Mouse (Mus musculus) inflammation-experienced regulatory T-cells, adult 6 months (primary cell): ENCODE measurements around the gene Gm49380. TPM values are rescaled to one million over a fixed set of nuclear protein-coding genes. Genes with fewer than 3 reads are reported as not detected.

Source experiments
- polyA plus RNA-seq, 3 experiments: library from polyadenylated mRNA; unstranded; fragments of 100-300 nt; shearing (Covaris generic); gene quantifications; one replicate each; pipeline ENCODE4 v1.2.1; 2017

Gm49380 gene
- polyA plus RNA-seq, 3 experiments from 2014 or later = not detected

Other genes with a start within 250 kb of the Gm49380 start
- 100 to 1,000 TPM; 179 to 228 (median 209) TPM for gene Thy1, start 70.1 kb downstream of the Gm49380 start, polyA plus RNA-seq
- gene Usp2, start 46.5 kb downstream of the Gm49380 start, polyA plus RNA-seq = 1 to 10 TPM in 2 of 3 experiments, under 1 TPM in 1; 0.53 to 5.0 (median 2.2) TPM
- gene Mfrp, start 11.8 kb downstream of the Gm49380 start, polyA plus RNA-seq = not detected
- not detected for gene C1qtnf5, start 6.3 kb downstream of the Gm49380 start, polyA plus RNA-seq
- 1 to 10 TPM; 3.9 to 8.2 (median 6.0) TPM for gene Rnf26, start within 50 bp of the Gm49380 start, polyA plus RNA-seq
- gene Mcam, start 21.0 kb upstream of the Gm49380 start, polyA plus RNA-seq = under 1 TPM in 1 of 3 experiments, not detected in 2; 0.69 TPM
- gene Cbl, start 120.5 kb upstream of the Gm49380 start, polyA plus RNA-seq = 10 to 100 TPM; 17.9 to 31.2 (median 19.8) TPM
- gene Ccdc153, start 127.2 kb upstream of the Gm49380 start, polyA plus RNA-seq = not detected
- under 1 TPM in 1 of 3 experiments, not detected in 2; 0.15 TPM for gene Pdzd3, start 138.0 kb upstream of the Gm49380 start, polyA plus RNA-seq
- gene Nlrx1, start 155.1 kb upstream of the Gm49380 start, polyA plus RNA-seq = 10 to 100 TPM in 1 of 3 experiments, 1 to 10 TPM in 2; 3.3 to 10.7 (median 4.1) TPM
- gene Abcg4, start 175.1 kb upstream of the Gm49380 start, polyA plus RNA-seq = not detected
- gene Hinfp, start 192.2 kb upstream of the Gm49380 start, polyA plus RNA-seq = 10 to 100 TPM; 16.2 to 24.6 (median 18.9) TPM
- gene C2cd2l, start 206.8 kb upstream of the Gm49380 start, polyA plus RNA-seq = 1 to 10 TPM; 1.7 to 3.1 (median 2.8) TPM
- 10 to 100 TPM; 11.1 to 17.6 (median 13.1) TPM for gene Dpagt1, start 212.5 kb upstream of the Gm49380 start, polyA plus RNA-seq
- gene H2afx, start 221.2 kb upstream of the Gm49380 start, polyA plus RNA-seq = 10 to 100 TPM; 14.3 to 61.7 (median 16.1) TPM
- 10 to 100 TPM; 24.7 to 35.8 (median 25.4) TPM for gene Hmbs, start 230.7 kb upstream of the Gm49380 start, polyA plus RNA-seq
- gene Vps11, start 248.2 kb upstream of the Gm49380 start, polyA plus RNA-seq = 10 to 100 TPM; 28.7 to 54.8 (median 49.8) TPM